Mouse (Mus musculus): ENCODE measurements around the gene Cacnb3.

GRCm38 (mm10) chr15:98683746-98684145 is 53.1 kb downstream of the Cacnb3 start:
- TF ChIP-seq POLR2A (IDR thresholded peaks at IDR 0.05; ENCODE audit: control insufficient read depth, extremely low read depth, insufficient read depth, low read length, poor library complexity): no peak
- no peak for TF ChIP-seq CTCF (IDR thresholded peaks at IDR 0.05; ENCODE audit: borderline replicate concordance, control insufficient read depth, extremely low read depth, insufficient read depth, low read length, poor library complexity)

All from thymus, adult 2 months (tissue).